Mouse (Mus musculus): ENCODE data around the gene Ints1.

- TF ChIP-seq CTCF (IDR thresholded peaks at IDR 0.05; ENCODE audit: low read depth) = no peak
- TF ChIP-seq EP300 (IDR thresholded peaks at IDR 0.05; ENCODE audit: low read depth) = no peak
These were observed 56.5 kb downstream of the Ints1 start for GRCm38 (mm10) chr5:139718949-139719348.

Data from liver, embryonic 14.5 days (tissue).